Comparison of ENCODE assay signal across 25 mouse cellular contexts in the genomic region with DNA sequence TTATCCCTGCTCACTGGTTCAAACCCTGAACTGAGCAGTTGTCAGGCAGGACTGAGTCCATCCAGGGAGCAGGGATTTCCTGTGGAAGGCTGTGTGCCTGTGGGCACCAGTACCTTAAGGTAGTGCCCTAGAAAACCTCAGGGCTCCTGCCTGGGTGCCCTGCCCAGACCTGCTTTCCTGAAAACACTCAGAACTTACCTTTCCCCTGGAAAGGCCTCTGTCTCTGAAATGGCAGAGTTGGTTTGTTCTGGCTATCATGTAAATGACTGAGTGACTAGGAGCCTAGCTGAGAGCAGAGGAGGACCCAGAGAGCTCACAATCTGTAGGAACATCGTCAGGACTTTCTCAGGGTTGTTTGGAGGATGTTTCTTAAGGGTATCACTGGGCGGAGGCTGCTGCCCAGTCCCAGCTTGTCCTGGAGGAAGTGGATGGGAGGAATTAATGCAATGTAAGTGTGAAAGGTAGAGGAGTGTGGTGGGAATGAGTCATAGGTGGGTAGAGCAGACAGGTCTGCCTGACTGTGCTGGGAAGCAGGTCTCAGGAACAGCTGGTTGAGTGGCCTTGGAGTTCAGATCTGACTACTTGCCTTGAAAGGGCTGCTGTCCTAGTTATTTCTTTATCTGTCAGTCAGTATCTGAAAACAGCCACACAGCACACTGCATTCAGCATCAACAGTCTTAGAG. TPM values are rescaled to one million over a fixed set of nuclear protein-coding genes. Genes with fewer than 3 reads are reported as not detected.
A peak's percentile ranks its signal among the peaks of the same experiment; 100 is the strongest.
DNase-seq lines count a peak whose midpoint lies in the region; ATAC-seq and TF ChIP-seq lines count a peak whose summit lies in the region.
"Had no signal": no experiment of that assay in that cellular context is flagged by ENCODE, and none has a peak within 500 bp of the region (broad histone marks: within the 10 kb centered on the region; RNA-seq: fewer than 3 reads in every experiment).

No protein-coding gene starts in this region.

- no peak for TF ChIP-seq EP300 in lung, postnatal 0 days (IDR thresholded peaks at IDR 0.05)

- H3K36me3 ChIP-seq in lung, postnatal 0 days (ENCODE audit: insufficient read depth, low read length), result no peaks in the 10 kb centered on the region
- H3K36me3 ChIP-seq in stomach, embryonic 16.5 days (ENCODE audit: control insufficient read depth, insufficient read depth, low read length), result no peaks in the 10 kb centered on the region
- H3K36me3 ChIP-seq: embryonic facial prominence, embryonic 15.5 days; forebrain, embryonic 12.5 days; heart, embryonic 15.5 days; hindbrain, embryonic 13.5 days had no signal

- no peak overlapping the region for H3K27ac ChIP-seq in lung, postnatal 0 days (ENCODE audit: low read length)
- peak overlapping the region; percentile 71 for H3K27ac ChIP-seq in stomach, embryonic 16.5 days (ENCODE audit: low read length)
- H3K27ac ChIP-seq: embryonic facial prominence, embryonic 15.5 days; forebrain, embryonic 12.5 days; heart, adult 2 months; heart, embryonic 15.5 days; hindbrain, embryonic 13.5 days had no signal

- H3K4me3 ChIP-seq in lung, postnatal 0 days (ENCODE audit: low read depth, low read length), result no peak overlapping the region
- no peak overlapping the region for H3K4me3 ChIP-seq in stomach, embryonic 16.5 days (replicated peaks; ENCODE audit: low read length)
- H3K4me3 ChIP-seq: embryonic facial prominence, embryonic 15.5 days; erythroblast, embryonic 14.5 days; forebrain, embryonic 12.5 days; heart, adult 2 months; heart, embryonic 15.5 days; hindbrain, embryonic 13.5 days had no signal

- H3K4me1 ChIP-seq in lung, postnatal 0 days (ENCODE audit: insufficient read depth, low read depth, low read length), result no peaks in the 10 kb centered on the region
- H3K4me1 ChIP-seq in stomach, embryonic 16.5 days (ENCODE audit: control insufficient read depth, insufficient read depth, low read length), result no peaks in the 10 kb centered on the region
- H3K4me1 ChIP-seq: embryonic facial prominence, embryonic 15.5 days; forebrain, embryonic 12.5 days; heart, embryonic 15.5 days; hindbrain, embryonic 13.5 days had no signal

- no peak overlapping the region for H3K4me2 ChIP-seq in lung, postnatal 0 days (replicated peaks; ENCODE audit: low read depth, low read length)
- H3K4me2 ChIP-seq in stomach, embryonic 16.5 days (ENCODE audit: low read depth, low read length), result no peak overlapping the region
- H3K4me2 ChIP-seq: embryonic facial prominence, embryonic 15.5 days; forebrain, embryonic 12.5 days; heart, embryonic 11.5 days; heart, embryonic 15.5 days; hindbrain, embryonic 13.5 days had no signal

- 75% methylated on average over 2 of the region's 2 CpGs for WGBS in lung, postnatal 0 days
- 73% methylated on average over 2 of the region's 2 CpGs for WGBS in stomach, embryonic 16.5 days

- H3K9ac ChIP-seq in lung, postnatal 0 days (replicated peaks; ENCODE audit: low read depth), result no peak overlapping the region
- H3K9ac ChIP-seq in stomach, embryonic 16.5 days (ENCODE audit: low read length), result 0 out of 2 replicates have a peak overlapping the region, but pooled peaks have one; percentile 46
- H3K9ac ChIP-seq: embryonic facial prominence, embryonic 15.5 days; forebrain, embryonic 12.5 days; heart, embryonic 15.5 days; hindbrain, embryonic 13.5 days had no signal

- no peaks in the 10 kb centered on the region for H3K9me3 ChIP-seq in lung, postnatal 0 days (ENCODE audit: low read length)
- no peaks in the 10 kb centered on the region for H3K9me3 ChIP-seq in stomach, embryonic 16.5 days (replicated peaks; ENCODE audit: control insufficient read depth, low read length)
- H3K9me3 ChIP-seq: embryonic facial prominence, embryonic 15.5 days; forebrain, embryonic 12.5 days; heart, embryonic 15.5 days; hindbrain, embryonic 13.5 days had no signal

- peak; percentile 11 for DNase-seq in lung, postnatal 0 days (ENCODE audit: low spot score)
- no peak for DNase-seq in lung, postnatal 25 days (ENCODE audit: low spot score)
- peak; percentile 22 for DNase-seq in 3T3-L1 (ENCODE audit: low read depth, low spot score)
- DNase-seq in urinary bladder, postnatal 36 days (ENCODE audit: low spot score in 2 of 2), result peak; percentile 48 to 61
- DNase-seq in layer of hippocampus, postnatal 25 days (ENCODE audit: extremely low spot score in 1 of 2, low spot score in 1 of 2), result no peak
- DNase-seq: cerebellum, adult 8-10 months; cerebellum, postnatal 14 days; embryo, embryonic 11 days; gastrocnemius, postnatal 14 days; heart, adult 2 months; heart, postnatal 14 days had no signal

- ATAC-seq in lung, postnatal 0 days, result no peak
- ATAC-seq in stomach, embryonic 16.5 days (ENCODE audit: insufficient read depth, low FRiP score), result peak; percentile 51; the same call in 1 of the 2 replicates
- no peak for ATAC-seq in frontal cortex, adult (ENCODE audit: low TSS enrichment)
- ATAC-seq: activated CD4-positive, CD25-positive, alpha-beta regulatory T cell, adult 4 months; forebrain, embryonic 16.5 days; Patski had no signal

- TF ChIP-seq CTCF in lung, postnatal 0 days (IDR thresholded peaks at IDR 0.05), result no peak

- no peaks in the 10 kb centered on the region for H3K27me3 ChIP-seq in lung, postnatal 0 days (replicated peaks; ENCODE audit: insufficient read depth, low read length)
- H3K27me3 ChIP-seq in stomach, embryonic 16.5 days (ENCODE audit: control insufficient read depth, insufficient read depth, low read length), result no peaks in the 10 kb centered on the region
- H3K27me3 ChIP-seq: CH12.LX; embryonic facial prominence, embryonic 15.5 days; forebrain, embryonic 12.5 days; heart, embryonic 15.5 days; hindbrain, embryonic 13.5 days; Patski had no signal

RNA-seq across cellular contexts. Expression of a gene that starts 35.8 kb away (rescaled TPM):
- polyA plus RNA-seq in lung, postnatal 0 days (2015; fragmentation: Nextera tagmentation; extraction: Ambion mirVana), result 120 and 126 TPM in 2 replicates
- polyA plus RNA-seq in stomach, embryonic 16.5 days (2015; fragmentation: Nextera tagmentation; extraction: Ambion mirVana), result 127 and 136 TPM in 2 replicates
- total RNA-seq in layer of hippocampus, postnatal 25 days (2021), result 100 to 1,000 TPM; 165 to 170 TPM

RNA-seq across cellular contexts. Expression of a gene that starts 36.1 kb away (rescaled TPM):
- not detected in 2 replicates for polyA plus RNA-seq in lung, postnatal 0 days (2015; fragmentation: Nextera tagmentation; extraction: Ambion mirVana)
- not detected in 2 replicates for polyA plus RNA-seq in stomach, embryonic 16.5 days (2015; fragmentation: Nextera tagmentation; extraction: Ambion mirVana)
- not detected for total RNA-seq in layer of hippocampus, postnatal 25 days (2021)
- total RNA-seq: gastrocnemius, postnatal 14 days; heart, adult 2 months; heart, postnatal 14 days; hematopoietic stem cell, adult 5-6 weeks had no signal
- polyA plus RNA-seq: activated CD4-positive, CD25-positive, alpha-beta regulatory T cell, adult 4 months; embryonic facial prominence, embryonic 11.5 days; embryonic facial prominence, embryonic 15.5 days; erythroblast, embryonic 14.5 days; forebrain, embryonic 12.5 days; forebrain, embryonic 16.5 days; heart, adult 2 months; heart, embryonic 11.5 days; heart, embryonic 15.5 days; hindbrain, embryonic 13.5 days; Patski had no signal

Comparison
In these comparisons a context has a peak if more than half of its experiments do, and no peak if none do; other contexts are left out.
1. DNase-seq: peak in lung, postnatal 0 days (single experiment), 3T3-L1 (single experiment) and urinary bladder, postnatal 36 days (2 of 2); none in lung, postnatal 25 days (single experiment) and layer of hippocampus, postnatal 25 days (0 of 2).